Mouse (Mus musculus) heart, postnatal 0 days (tissue): ENCODE data around the gene Cdhr2. TPM values are rescaled to one million over a fixed set of nuclear protein-coding genes. Genes with fewer than 3 reads are reported as not detected.

Experiments used
- ATAC-seq: fragments of 200-750 bp; cut with Nextera tagmentation; 2 replicates; pipeline ENCODE4 v1.8.0; 2017; ENCODE audit warnings: low read depth, moderate number of reproducible peaks, moderate library complexity; ENCODE audit not compliant: insufficient read depth
- DNase-seq: peaks from one replicate; pipeline ENCODE4 v3.0.0-alpha.2; 2016; ENCODE audit warnings: low spot score
- H3K27ac ChIP-seq: fragments of 300-500 bp; sonication (generic); 2 replicates; pipeline ENCODE4 v1.5.1; 2014; ENCODE audit warnings: low read depth, mild to moderate bottlenecking
- H3K27me3 ChIP-seq: fragments of 300-500 bp; sonication (generic); 2 replicates; pipeline ENCODE4 v1.6.1; 2014; ENCODE audit warnings: low read length, mixed read lengths; ENCODE audit not compliant: control insufficient read depth, insufficient read depth
- H3K36me3 ChIP-seq: fragments of 300-500 bp; sonication (generic); replicated peaks from 2 replicates; pipeline ENCODE4 v1.6.1; 2014; ENCODE audit warnings: low read length, mixed read lengths; ENCODE audit not compliant: control insufficient read depth, insufficient read depth
- H3K4me1 ChIP-seq: fragments of 300-500 bp; sonication (generic); 2 replicates; pipeline ENCODE4 v1.6.1; 2014; ENCODE audit warnings: antibody characterized with exemption; ENCODE audit not compliant: control insufficient read depth, insufficient read depth
- H3K4me2 ChIP-seq: fragments of 300-500 bp; sonication (generic); 2 replicates; pipeline ENCODE4 v1.6.1; 2014; ENCODE audit warnings: low read depth, mild to moderate bottlenecking, low read length, moderate library complexity
- H3K4me3 ChIP-seq: fragments of 300-500 bp; sonication (generic); 2 replicates; pipeline ENCODE4 v1.5.1; 2014; ENCODE audit warnings: low read depth, low read length
- H3K9ac ChIP-seq: fragments of 300-500 bp; sonication (generic); replicated peaks from 2 replicates; pipeline ENCODE4 v1.6.1; 2014; ENCODE audit warnings: low read depth, low read length, mixed read lengths
- H3K9me3 ChIP-seq: fragments of 300-500 bp; sonication (generic); replicated peaks from 2 replicates; pipeline ENCODE4 v1.6.1; 2016; ENCODE audit warnings: low read length; ENCODE audit not compliant: control insufficient read depth
- CTCF ChIP-seq: IDR thresholded peaks from 2 replicates; pipeline ENCODE4 v1.5.1; 2016; ENCODE audit warnings: antibody characterized with exemption, control low read depth, low read depth
- EP300 ChIP-seq: IDR thresholded peaks from 2 replicates; pipeline ENCODE4 v1.6.1; 2016; ENCODE audit warnings: antibody characterized with exemption, low read depth
- WGBS: fragments of 180-500 bp; shearing (Covaris S2); extraction: QIAGEN DNeasy Blood & Tissue Kit; methylation state at CpG from one replicate; pipeline ENCODE4 v1.1.7; 2014; 5-methylcytosine and 5-hydroxymethylcytosine counted together
- polyA plus RNA-seq: library from polyadenylated mRNA; unstranded; fragments of >200 nt; fragmentation: Nextera tagmentation; extraction: Ambion mirVana; gene quantifications from 2 replicates; pipeline ENCODE4 v1.2.1, GENCODE M21; 2015
- total RNA-seq: library from RNA; depleted of rRNA; stranded (reverse); fragments of >200 nt; gene quantifications from 2 replicates; pipeline ENCODE4 v1.2.3, GENCODE M21; 2014; ENCODE audit warnings: low replicate concordance

The Cdhr2 gene
- total and polyA plus RNA-seq, 2 experiments from 2014 or later, result 0.04 TPM; not detected in 1

- Histone ChIP-seq H3K4me3 (no peak overlapping the region), H3K36me3 (no peaks in the 10 kb centered on the region), H3K27ac (no peak overlapping the region), H3K4me2 (no peak overlapping the region), H3K27me3 (peaks cover 59% of the 10 kb centered on the region), H3K4me1 (peaks cover 4% of the 10 kb centered on the region; the same call in 1 of the 2 replicates), H3K9me3 (no peaks in the 10 kb centered on the region), H3K9ac (no peak overlapping the region)
- DNase-seq, result no peak
- no peak for ATAC-seq
- TF ChIP-seq CTCF (no peak), EP300 (no peak)
- WGBS, result 23% methylated on average over 6 of the region's 6 CpGs
Measured at GRCm38 (mm10) chr13:54746110-54746509, 44.8 kb downstream of the Cdhr2 start.

GRCm38 (mm10) chr13:54746896-54747295 lies 45.6 kb downstream of the Cdhr2 start:
- DNase-seq, result no peak
- no peak for ATAC-seq
- Histone ChIP-seq H3K4me2 (no peak overlapping the region), H3K36me3 (no peaks in the 10 kb centered on the region), H3K27ac (no peak overlapping the region), H3K27me3 (peaks cover 56% of the 10 kb centered on the region), H3K4me1 (peaks cover 4% of the 10 kb centered on the region; the same call in 1 of the 2 replicates), H3K9me3 (no peaks in the 10 kb centered on the region), H3K4me3 (no peak overlapping the region), H3K9ac (no peak overlapping the region)
- WGBS, result 23% methylated on average over 10 of the region's 10 CpGs
- no peak for TF ChIP-seq CTCF

GRCm38 (mm10) chr13:54748190-54748589 lies 46.9 kb downstream of the Cdhr2 start:
- Histone ChIP-seq H3K9ac (no peak overlapping the region), H3K27me3 (peaks cover 59% of the 10 kb centered on the region), H3K4me1 (peaks cover 4% of the 10 kb centered on the region; the same call in 1 of the 2 replicates), H3K36me3 (no peaks in the 10 kb centered on the region), H3K4me2 (no peak overlapping the region), H3K9me3 (no peaks in the 10 kb centered on the region), H3K4me3 (no peak overlapping the region), H3K27ac (no peak overlapping the region)
- ATAC-seq (no peak), DNase-seq (no peak)
- TF ChIP-seq EP300 (no peak), CTCF (no peak)
- 75% methylated on average over 8 of the region's 8 CpGs for WGBS

- peaks cover 59% of the 10 kb centered on the region for H3K27me3 ChIP-seq
- ATAC-seq, result no peak
- no peaks in the 10 kb centered on the region for H3K9me3 ChIP-seq
- no peak overlapping the region for H3K4me3 ChIP-seq
- H3K36me3 ChIP-seq, result no peaks in the 10 kb centered on the region
- H3K27ac ChIP-seq, result no peak overlapping the region
- no peak overlapping the region for H3K9ac ChIP-seq
- DNase-seq, result no peak
- H3K4me2 ChIP-seq, result no peak overlapping the region
- H3K4me1 ChIP-seq, result peaks cover 4% of the 10 kb centered on the region; the same call in 1 of the 2 replicates
- whole genome bisulfite sequencing, result 49% methylated on average over 10 of the region's 10 CpGs
- no peak for TF ChIP-seq EP300
- no peak for TF ChIP-seq CTCF
Measured at GRCm38 (mm10) chr13:54748721-54749060, 47.4 kb downstream of the Cdhr2 start.

GRCm38 (mm10) chr13:54749061-54749863 lies 48.0 kb downstream of the Cdhr2 start:
- Histone ChIP-seq H3K4me2 (peak overlapping the region; percentile 60), H3K4me1 (peaks cover 4% of the 10 kb centered on the region; the same call in 1 of the 2 replicates), H3K4me3 (peak overlapping the region; percentile 52), H3K9me3 (no peaks in the 10 kb centered on the region), H3K9ac (no peak overlapping the region), H3K36me3 (no peaks in the 10 kb centered on the region), H3K27me3 (peaks cover 56% of the 10 kb centered on the region), H3K27ac (no peak overlapping the region)
- no peak for DNase-seq
- no peak for TF ChIP-seq CTCF
- TF ChIP-seq EP300, result no peak
- 3% methylated on average over 62 of the region's 100 CpGs for WGBS
- peak; percentile 84 for ATAC-seq
